Mouse (Mus musculus): ENCODE results near the gene Rab3gap1.

The Rab3gap1 gene

DNA sequence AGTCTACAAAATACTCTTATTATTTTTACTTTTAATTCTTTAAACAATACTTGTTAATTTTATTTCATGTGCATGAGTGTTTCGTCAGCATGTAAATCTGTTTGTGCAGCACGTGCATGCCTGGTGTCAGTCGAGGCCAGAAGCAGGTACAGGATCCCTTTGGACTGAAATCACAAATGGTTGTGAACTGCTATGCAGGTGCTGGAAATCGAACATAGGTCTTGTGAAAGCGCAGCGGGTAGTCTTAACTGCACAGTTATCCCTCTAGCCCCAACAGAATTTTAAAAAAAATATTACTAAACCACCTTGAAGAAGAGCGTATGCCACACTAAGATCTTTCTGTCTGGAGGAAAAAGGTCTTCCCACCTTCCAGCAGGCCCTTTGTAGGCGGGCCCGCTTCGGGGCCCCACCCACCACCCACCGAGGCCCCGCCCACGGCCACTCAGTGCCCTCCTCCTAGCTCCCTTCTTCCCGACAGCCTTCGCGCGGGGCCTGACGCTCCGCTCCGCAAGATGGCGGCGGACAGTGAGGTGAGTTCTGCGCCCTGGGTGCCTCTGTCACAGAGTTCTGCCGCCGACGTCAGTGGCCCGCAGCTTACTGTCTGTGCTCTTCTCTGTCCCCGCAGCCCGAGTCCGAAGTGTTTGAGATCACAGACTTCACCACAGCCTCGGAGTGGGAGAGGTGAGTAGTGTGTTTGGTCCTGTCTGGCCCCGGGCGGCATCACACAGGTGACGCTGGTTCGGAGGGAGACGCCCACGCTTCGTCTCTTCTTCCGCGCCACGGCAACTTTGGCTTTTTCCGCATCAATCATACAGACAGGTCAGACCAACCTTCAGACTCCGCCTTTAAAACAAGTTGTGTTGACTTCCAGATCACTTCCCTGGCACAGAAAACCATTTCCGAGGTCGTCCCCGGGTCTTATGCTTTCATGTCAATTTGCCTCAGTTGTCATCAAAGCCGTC, at the start of gene Rab3gap1:
TSS of gene Rab3gap1 (plus strand) at position 474 of the 962 bp plus-strand sequence.
- DNase-seq (ENCODE audit: low spot score): peak; percentile 89

DNA sequence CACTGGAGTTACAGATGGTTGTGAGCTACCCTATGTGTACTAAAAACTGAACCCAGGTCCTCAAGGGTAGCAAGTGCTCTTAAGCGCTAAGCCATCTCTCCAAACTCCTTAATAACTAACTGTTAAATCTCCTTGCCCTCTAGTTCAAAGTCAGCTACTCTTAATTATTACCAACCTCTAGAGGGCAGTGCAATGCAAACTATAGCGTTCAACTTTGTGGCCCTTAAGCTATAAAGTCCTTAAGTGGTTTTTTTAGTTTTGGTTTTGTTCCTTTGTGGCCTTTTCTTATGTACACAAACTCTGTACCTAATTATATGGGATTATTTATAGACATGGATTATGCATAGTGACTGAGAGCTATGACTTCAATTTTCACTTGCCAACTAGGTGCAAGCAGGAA, 41.2 kb upstream of the Rab3gap1 start:
- peak; percentile 80 for DNase-seq (ENCODE audit: low spot score)

DNA sequence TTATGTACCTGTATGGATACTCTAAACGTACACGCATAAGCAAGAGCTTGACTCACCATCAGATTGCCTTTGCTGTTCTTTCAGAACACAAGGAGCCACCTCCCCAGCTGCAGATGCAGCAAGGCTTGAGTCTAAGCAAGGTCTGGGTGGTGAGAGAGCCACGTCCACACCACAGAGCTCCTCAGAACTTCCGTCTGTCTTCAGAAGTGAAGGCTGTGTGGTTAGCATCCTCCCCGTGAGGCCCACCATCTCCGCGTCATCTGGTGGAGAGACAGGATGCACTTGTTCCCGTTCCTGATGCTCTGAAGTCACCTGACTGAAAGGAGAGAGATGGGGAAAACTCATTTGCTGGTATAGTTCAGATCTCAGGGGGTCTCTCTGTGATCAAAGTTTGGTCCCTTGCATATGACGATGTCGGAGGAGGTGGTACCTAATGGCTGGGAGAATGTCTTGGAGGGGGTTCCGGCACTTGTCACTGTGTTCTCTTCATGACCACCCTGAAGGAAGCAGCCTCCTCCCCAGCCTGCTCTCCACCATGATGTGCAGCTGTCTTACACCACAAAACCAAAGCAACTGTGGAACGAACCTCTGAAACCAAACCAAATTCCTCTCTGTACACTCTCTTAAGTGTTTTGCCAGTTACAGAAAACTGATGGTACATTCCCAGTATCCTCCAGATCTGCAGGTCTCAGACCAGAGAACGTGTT, 38.2 kb upstream of the Rab3gap1 start:
- DNase-seq (ENCODE audit: low spot score): no peak

DNA sequence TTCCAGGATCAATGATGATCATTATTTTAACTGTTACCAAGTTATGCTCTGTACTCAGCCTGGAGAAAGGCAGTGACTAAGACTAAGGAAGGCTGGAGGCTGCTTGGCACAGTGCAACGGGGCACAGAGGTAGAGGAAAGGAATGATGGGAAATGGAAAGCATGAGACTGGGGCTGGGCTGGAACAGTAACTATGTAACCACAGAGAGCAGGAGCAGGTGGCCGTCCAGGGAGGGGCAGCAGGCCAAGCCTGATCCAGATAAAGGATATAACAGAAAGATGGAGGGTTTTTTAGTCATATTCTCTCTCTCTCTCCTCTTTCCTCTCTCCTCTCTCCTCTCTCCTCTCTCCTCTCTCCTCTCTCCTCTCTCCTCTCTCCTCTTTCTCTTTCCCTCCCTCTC, 34.9 kb upstream of the Rab3gap1 start:
- no peak for DNase-seq (ENCODE audit: low spot score)

DNA sequence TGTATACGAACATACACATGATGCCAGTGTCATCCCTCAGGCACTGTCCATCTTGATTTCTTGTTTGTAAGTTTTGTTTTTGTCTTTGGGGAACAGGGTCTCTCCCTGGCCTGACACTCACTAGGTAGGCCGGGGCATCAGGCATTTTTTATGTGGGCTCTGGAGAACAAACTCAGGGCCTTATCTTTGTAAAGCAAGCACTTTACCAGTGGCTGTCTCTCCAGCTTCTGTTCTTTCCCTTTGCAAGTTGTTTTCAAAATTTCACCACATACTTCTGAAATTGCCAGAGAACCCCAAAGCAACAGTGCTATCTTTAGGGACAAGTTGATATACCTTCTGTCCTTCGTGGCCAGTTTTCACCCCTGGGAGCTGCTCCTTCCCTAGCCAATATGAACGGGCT, 34.4 kb upstream of the Rab3gap1 start:
- DNase-seq (ENCODE audit: low spot score): no peak

DNA sequence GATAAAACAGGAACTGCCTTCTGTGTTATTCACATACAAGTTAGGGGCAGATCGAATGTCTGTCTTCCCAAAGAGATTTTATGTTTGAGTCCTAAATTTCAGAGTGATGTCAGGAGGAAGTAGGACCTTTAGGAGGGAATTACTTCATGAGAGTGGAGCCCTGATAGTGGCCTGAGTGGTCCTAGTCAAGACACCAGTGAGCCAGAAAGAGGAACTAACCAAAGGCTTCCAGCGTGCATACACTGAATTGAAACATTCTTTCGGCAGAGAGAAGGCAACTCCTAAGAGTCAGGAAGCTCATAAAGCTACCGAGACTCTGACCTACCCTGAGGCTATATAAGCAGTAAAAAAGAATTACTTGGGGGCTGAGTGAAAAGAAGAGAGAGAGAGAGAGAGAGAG, 32.0 kb upstream of the Rab3gap1 start:
- DNase-seq (ENCODE audit: low spot score): no peak

DNA sequence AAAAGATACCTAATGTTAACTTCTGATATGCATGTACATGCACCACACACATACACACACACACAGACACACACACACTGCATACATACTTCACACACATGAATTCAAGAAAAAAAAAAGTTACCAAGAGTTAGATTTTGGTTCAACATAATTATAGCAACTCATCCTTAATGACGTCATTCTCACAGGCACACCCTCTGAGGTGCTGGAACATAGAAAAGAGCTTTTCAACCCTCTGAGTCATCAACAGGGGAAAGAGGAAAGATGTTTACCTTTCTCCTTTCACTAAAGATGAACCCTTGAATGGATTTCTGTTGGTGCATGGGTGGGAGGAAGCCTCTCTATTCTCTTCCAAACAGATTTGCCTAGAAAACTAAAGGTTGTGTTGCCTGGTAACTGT, 30.0 kb upstream of the Rab3gap1 start:
- DNase-seq (ENCODE audit: low spot score): no peak

DNA sequence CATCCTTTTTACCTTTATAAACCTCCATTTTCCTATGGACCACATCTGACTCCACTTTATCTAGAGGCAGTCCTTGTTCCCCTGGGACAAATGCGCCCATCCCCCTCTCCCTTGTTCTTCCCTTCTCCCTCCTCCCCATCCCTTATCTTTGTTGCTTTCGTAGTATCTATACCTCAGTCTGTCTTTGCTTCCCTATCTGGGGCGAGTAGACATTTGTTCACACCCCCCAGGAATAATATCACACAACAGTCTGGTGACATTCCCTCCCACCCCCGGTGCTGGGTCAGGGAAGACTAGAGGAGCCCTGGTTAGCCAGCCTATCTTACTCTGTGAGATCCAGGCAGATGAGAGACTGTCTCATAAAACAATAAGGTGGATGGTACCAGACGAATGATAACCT, 23.1 kb upstream of the Rab3gap1 start:
- DNase-seq (ENCODE audit: low spot score): no peak

DNA sequence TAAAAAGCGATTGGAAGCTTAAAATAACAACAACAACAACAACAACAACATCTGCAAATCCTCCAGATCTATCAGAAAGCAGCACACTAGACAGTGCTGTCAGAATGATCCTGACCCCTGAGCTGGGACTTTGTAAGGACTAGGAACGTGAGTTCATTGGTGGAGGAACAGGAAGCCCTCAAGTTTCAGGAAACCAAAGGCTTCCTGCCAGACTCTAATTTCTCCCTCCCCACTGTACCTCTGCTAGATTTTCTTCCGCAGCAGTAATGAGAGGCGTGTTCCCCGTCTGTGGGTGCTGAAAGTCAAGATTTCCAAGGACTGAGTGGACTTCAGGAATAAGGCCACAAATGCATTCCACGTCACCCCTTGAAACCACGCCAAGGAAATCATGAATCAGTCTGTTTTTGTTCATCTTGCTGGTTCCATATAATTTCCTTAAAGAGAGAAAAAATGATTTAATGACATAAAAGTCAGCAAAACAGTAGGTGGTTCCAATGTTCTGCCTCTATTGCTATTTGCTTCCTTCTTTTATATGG, 18.4 kb upstream of the Rab3gap1 start:
- DNase-seq (ENCODE audit: low spot score): no peak

DNA sequence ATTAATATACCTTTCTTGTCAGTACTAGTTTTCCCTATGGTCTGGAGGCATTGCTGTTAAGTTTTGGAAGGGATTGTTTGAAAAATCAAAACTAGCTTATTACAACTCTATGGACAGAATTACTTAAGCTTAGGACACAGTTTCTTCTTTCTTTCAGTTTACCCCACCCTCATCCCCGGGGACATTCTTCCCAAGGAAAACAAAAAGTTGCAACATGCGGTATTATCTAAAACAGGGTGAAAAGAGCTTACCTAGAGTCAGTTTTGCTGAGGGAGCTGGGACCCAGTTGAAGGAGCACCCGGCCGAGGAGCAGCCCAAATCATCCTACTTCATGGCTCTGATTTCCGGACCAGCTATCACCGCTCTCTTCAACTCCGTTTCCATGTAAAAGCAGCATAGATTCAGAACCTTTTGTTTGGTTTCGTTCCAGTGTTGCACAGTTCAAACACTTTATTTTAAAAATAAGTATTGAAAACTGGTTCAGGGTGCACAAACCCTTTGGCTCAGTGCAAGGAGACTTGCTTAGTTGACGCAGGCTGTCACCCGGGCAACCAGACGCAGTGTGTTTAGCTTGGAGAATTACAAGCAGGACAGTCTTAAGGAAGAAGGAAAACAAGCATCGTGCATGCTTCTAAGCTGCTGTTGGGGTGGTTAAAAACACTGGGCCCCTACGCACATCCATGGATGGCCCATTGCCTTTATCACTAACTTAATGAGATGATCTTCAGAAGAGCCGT, 13.9 kb upstream of the Rab3gap1 start, which contains the start of gene Map3k19:
TSS of gene Map3k19 (minus strand) at position 546 of the 737 bp plus-strand sequence.
- no peak for DNase-seq (ENCODE audit: low spot score)

DNA sequence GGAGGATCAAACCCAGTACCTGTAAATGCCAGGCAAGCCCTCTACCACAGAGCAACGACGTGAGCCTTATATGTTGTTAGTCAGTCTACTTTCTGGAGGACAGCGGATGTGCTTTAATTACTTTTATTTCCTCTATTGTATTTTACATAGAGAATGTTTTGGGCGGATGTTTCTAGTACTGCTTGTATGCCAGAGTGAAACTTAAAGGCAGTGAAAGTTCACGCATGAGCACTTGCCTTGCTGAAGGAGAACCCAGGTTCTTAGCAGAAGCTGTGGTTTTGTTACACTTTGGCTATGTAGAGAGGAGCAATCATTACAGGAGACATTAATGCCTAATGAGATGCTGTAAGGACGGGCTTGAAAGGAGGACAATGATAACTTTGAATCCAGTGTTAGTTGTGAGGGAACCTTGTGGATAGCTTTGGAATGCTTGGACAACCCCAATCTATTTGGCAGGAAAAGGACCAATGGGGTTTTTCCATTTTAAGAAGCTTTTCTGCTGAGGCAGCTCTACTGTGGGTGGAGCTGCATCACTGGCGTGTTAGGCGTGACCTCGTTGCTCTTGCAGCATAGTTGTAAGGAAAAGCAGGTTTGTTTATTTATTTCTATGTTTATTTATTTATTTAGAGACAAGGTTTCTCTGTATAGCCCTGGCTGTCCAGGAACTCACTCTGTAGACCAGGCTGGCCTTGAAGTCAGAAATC, 9.5 kb upstream of the Rab3gap1 start:
- no peak for DNase-seq (ENCODE audit: low spot score)

DNA sequence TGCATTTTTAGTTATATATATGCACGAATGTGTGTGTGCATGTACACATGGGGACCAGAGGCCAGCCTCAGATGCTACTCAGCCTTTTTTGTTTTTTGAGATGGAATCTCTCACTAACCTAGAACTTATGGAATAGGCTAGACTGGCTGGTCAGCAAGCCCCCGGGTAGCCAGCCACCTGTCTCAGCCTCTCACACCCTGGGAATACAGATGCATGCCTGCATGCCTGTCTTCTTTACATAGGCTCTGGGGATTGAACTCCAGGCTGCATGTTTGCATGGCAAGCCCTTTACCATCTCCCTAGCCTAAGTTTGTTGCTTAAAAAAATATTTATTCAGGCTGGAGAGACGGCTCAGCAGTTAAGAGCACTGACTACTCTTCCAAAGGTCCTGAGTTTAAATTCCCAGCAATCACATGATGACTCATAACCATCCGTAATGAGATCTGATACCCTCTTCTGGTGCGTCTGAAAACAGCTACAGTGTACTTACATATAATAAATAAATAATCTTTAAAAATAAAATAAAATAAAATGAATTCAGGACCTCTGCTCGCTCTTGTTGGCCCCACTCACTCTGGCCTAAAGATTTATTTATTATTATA, 8.7 kb upstream of the Rab3gap1 start:
- no peak for DNase-seq (ENCODE audit: low spot score)

DNA sequence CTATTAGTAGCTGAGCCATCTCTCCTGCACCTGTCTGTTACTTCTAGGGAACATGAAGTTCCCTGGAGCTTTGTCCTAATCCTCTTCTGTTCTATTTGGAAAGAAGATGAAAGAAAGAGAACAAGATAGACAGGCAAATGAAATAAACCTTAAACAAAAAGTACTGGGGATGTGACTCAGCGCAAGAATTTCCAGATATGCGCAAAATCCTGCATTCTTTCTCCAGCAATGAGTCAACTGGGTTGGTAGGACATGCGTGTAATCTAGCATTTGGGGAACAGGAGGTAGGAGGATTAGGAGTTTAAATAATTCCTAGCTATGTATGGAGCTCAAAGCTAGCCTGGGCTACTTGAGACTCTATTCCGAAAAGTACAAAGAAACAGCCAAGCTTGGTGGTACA, 8.1 kb upstream of the Rab3gap1 start:
- no peak for DNase-seq (ENCODE audit: low spot score)

DNA sequence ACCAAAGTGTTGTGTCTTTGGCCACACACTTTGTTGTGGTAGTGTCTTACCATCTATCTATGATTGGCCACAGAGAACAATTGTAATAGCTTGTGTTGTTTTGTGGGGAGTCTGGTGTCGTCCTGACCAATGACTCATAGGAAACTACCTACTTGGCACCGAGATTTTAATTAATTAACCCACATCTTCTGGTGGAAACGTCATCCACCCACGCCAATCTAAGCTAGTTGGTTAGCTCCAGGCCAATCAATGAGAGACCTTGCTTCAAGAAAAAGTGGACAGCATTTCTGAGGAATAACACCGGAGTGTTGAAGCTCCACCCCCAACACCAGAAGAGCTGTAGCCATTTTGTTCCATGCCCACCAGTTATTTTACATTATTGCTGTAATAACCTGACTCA, 6.7 kb upstream of the Rab3gap1 start:
- no peak for DNase-seq (ENCODE audit: low spot score)

DNA sequence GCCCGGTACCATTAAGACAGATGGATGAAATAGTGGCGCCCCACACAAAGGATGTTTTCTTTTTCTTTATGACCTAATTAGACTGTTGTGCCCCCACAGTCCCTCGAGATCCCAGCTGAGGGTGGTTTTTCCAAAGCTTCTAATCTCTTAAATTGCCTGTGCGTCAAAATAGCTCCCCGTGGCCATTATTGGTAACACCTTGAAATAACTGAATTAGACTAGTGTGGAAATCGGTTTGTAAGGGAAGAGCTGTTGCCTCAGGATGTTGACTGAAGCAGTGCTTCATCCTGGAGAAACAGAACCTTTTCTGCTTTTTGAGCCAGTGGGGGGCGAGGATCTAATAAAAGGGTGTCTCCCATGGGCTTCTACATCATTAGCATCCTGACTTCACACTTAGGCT, 4.8 kb upstream of the Rab3gap1 start:
- DNase-seq (ENCODE audit: low spot score): no peak

DNA sequence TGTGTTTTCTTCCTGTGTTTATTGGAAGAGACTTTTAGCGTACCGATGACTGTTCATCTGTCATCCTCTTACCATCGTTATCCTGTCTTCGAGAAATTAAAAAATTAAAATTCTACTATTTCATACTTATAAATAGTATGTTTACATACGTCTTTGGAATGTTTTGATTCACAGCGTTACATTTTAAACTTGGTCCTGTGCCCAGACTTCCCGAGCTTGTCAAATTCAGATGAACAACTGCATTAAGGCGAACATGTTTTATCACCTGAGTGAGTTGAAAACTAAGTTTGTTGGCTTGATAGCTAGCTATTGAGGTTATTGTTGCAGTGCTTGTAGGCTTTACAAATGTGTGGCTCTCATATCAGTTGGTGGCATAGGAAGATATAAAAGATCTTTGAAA, 703 bp downstream of the Rab3gap1 start:
- no peak for DNase-seq (ENCODE audit: low spot score)

DNA sequence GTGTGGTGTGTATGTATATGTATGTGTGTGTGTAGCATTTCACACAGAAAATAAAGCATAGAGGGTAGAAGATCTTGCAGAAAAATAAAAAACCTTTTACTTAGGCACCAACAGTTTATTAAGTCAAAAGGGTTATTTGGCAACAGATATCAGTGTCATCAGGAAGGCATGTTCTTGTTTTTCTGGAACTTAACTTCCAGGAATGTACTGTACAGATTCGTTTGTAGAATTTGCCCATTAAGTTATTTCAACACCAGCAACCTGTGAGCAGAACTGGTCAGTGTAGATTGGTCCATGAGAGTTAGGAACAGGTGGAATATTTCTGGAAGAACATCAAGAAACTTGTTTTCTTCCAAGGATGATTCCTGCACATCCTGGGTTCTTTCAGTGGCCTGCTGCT, 30.8 kb downstream of the Rab3gap1 start:
- DNase-seq (ENCODE audit: low spot score): no peak

DNA sequence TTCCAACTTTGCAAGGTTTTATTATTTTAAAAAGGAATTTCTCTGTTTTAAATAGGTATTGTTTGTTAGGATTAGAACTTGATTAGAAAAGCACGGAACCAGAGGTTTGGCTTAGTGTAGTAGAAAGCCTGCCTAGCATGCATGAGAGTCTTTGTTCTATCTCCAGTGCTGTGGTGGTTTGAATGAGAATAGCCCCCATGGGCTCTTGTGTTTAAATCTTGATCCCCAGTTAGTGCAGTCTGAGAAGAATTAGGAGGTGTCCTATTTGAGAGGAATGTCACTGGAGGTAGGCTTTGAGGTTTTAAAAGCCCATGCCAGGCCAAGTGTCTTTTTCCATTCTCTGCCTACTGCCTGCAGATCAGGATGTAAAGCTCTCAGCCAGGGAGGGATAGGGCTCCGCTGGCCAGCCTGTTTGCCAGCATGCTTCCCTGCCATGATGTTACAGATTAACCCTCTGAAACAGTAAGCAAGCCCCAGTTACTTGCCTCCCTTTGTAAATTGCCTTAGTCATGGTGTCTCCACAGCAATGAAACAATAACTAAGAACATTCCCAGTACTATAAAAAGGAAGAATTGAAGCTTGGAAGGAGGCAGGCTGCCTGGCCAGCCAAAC, 36.3 kb downstream of the Rab3gap1 start:
- peak; percentile 12 for DNase-seq (ENCODE audit: low spot score)

DNA sequence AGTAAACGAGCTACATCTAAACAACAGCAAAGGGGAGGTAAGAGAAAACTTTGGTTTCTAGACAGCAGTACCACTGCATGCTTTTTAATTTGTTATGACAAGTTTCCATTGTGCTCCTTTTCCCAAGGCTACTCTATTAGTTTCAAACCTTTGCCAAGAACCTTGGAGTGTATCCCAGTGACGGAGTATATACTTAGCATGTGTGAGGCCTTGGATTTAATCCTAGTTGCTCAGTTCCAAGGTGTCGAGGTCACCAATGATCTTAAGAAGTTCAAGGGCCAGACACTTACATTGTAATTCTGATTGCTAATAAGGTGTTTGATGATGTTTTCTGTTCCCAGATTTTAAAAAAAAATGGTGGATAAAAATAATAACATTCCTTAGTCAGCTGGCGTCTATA, 44.5 kb downstream of the Rab3gap1 start:
- DNase-seq (ENCODE audit: low spot score): no peak

DNA sequence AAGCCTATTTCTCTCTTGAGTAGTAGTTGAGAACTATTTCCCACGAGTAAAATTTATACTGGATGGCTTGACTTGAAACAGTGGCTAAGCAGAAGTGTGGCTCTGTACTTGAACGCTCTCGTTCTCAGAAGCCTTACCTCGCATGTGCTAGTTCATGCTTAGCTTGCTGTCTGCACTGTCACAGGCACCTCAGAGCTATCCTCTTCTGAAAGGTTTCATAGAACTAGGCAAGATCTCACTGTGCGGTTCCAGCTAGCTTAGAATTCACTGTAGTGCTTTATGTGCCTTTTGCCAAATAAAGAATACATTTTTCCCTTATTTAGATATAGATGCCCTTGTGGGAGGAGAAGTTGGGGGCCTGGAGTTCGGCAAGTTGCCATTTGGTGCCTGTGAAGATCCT, 46.7 kb downstream of the Rab3gap1 start:
- DNase-seq (ENCODE audit: low spot score): no peak

DNA sequence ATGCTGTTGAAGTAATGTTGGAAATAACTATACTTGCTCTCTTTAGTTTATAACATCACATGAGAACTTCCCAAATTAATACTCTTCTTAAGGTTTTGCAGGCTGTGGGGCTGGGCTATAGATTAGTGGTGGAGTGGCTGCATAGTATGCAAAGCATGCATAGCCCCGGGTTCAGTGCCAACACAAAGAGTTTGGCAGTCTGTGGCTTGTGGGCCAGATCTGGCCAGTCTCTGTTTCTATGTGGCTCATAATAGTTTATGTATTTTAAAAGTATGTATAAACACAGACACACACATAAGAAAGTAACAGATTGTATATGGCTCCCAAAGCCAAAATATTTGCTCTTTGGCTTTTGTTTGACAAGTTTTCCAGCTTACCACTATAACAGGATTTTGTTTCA, 47.2 kb downstream of the Rab3gap1 start:
- no peak for DNase-seq (ENCODE audit: low spot score)

Measured in embryo, embryonic 10 days (tissue).